Mouse (Mus musculus): ENCODE measurements around the gene Tcf20.

DNA sequence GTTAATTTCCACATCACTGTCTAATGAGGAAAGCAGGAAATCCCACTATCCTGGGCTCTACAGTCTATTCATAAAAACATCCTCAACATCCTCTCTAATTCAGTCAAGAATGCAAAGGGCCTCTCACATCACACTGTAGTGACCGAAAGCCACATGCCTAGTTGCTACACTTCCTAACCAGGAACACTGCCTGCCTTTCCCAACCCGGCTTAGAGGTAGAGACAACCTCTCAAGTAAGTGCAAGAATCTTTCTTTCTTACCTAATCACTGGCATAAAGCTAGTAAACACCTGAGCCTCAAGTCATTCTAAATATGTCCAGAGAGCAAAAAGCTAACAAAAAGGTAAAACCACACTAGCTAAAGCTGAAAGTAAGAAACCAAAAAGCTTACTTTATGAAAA is 110.8 kb downstream of the Tcf20 start:
- TF ChIP-seq CTCF (IDR thresholded peaks at IDR 0.05; ENCODE audit: borderline replicate concordance, control insufficient read depth, extremely low read depth, insufficient read depth, low read length, poor library complexity) (no peak), POLR2A (IDR thresholded peaks at IDR 0.05; ENCODE audit: control insufficient read depth, extremely low read depth, insufficient read depth, low read length, poor library complexity) (no peak)
